In the genomic region with DNA sequence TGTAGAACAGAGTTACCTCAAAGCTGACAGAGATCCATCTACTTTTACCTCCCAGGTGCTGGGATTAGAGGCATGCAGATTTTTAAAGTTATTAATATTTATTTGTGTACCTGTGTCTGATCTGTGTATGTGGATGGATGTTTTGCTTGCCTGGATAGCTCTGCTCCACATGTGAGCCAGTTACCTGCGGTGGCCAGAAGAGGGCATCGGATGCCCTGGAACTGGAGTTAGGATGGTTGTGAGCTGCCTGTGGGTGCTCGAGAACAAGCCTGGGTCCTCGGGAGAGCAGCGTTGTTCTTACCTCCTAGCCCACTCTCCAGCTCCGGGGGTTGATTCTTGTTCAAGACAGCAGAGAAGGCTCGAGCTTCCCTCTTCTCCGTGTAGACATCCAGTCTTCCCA, we compare ENCODE assay signal across 19 mouse cellular contexts. TPM values are rescaled to one million over a fixed set of nuclear protein-coding genes. Genes with fewer than 3 reads are reported as not detected.
DNase-seq lines count a peak whose midpoint lies in the region; ATAC-seq and TF ChIP-seq lines count a peak whose summit lies in the region.
"Had no signal": no experiment of that assay in that cellular context is flagged by ENCODE, and none has a peak within 500 bp of the region (broad histone marks: within the 10 kb centered on the region; RNA-seq: fewer than 3 reads in every experiment).

No protein-coding gene starts in this region.

- TF ChIP-seq EP300 in liver, embryonic 14.5 days (IDR thresholded peaks at IDR 0.05; ENCODE audit: low read depth): no peak

- H3K4me3 ChIP-seq in kidney, adult 2 months (ENCODE audit: insufficient read depth, low read depth, low read length): no peak overlapping the region
- H3K4me3 ChIP-seq in liver, embryonic 14.5 days (ENCODE audit: insufficient read depth in 1 of 2, low read depth in 2 of 2, low read length in 2 of 2): no peak overlapping the region
- H3K4me3 ChIP-seq: embryonic facial prominence, embryonic 12.5 days; forebrain, embryonic 13.5 days; heart, embryonic 15.5 days; limb, embryonic 13.5 days; stomach, embryonic 15.5 days had no signal

- H3K27me3 ChIP-seq in kidney, adult 2 months (replicated peaks; ENCODE audit: control insufficient read depth, insufficient read depth, low read length): no peaks in the 10 kb centered on the region
- H3K27me3 ChIP-seq in liver, embryonic 14.5 days (ENCODE audit: control insufficient read depth, insufficient read depth, low read length): no peaks in the 10 kb centered on the region
- H3K27me3 ChIP-seq: embryonic facial prominence, embryonic 12.5 days; forebrain, embryonic 13.5 days; heart, embryonic 15.5 days; limb, embryonic 13.5 days; stomach, embryonic 15.5 days had no signal

- DNase-seq in CD4-positive, CD25-positive, alpha-beta regulatory T cell, adult 2 months (ENCODE audit: low read depth, low spot score): peak; percentile 22
- no peak for DNase-seq in kidney, adult 2 months
- no peak for DNase-seq in kidney, postnatal 14 days
- peak; percentile 14 for DNase-seq in 416B (ENCODE audit: low read depth)
- DNase-seq in liver, embryonic 14.5 days (ENCODE audit: low read depth in 3 of 3, low spot score in 3 of 3): no peak
- no peak for DNase-seq in left cerebral cortex, postnatal 36 days (ENCODE audit: low spot score in 2 of 2)
- DNase-seq in cerebellum, adult 18-20 months: no peak
- DNase-seq: cerebellum, postnatal 10 days; gastrocnemius, postnatal 10 days; layer of hippocampus, postnatal 36 days; right cerebral cortex, postnatal 25 days had no signal

- H3K9me3 ChIP-seq in liver, embryonic 14.5 days (ENCODE audit: control insufficient read depth, low read length): no peaks in the 10 kb centered on the region
- H3K9me3 ChIP-seq: embryonic facial prominence, embryonic 12.5 days; forebrain, embryonic 13.5 days; heart, embryonic 15.5 days; limb, embryonic 13.5 days; stomach, embryonic 15.5 days had no signal

- peaks cover 5% of the 10 kb centered on the region; the same call in 1 of the 2 replicates for H3K36me3 ChIP-seq in kidney, adult 2 months (ENCODE audit: control insufficient read depth, insufficient read depth, low read length)
- no peaks in the 10 kb centered on the region for H3K36me3 ChIP-seq in liver, embryonic 14.5 days (replicated peaks; ENCODE audit: control insufficient read depth, insufficient read depth, low read depth)

- peak; percentile 42 for TF ChIP-seq CTCF in kidney, adult 2 months (conservative IDR thresholded peaks at IDR 0.05; ENCODE audit: insufficient read depth, insufficient read length, low read depth, low read length)
- TF ChIP-seq CTCF in liver, embryonic 14.5 days (IDR thresholded peaks at IDR 0.05; ENCODE audit: low read depth): peak; percentile 73

- H3K9ac ChIP-seq in liver, embryonic 14.5 days (replicated peaks): no peak overlapping the region
- H3K9ac ChIP-seq: embryonic facial prominence, embryonic 12.5 days; forebrain, embryonic 13.5 days; heart, embryonic 15.5 days; limb, embryonic 13.5 days; stomach, embryonic 15.5 days had no signal

- 86% methylated on average over 8 of the region's 8 CpGs for WGBS in kidney, adult 2 months
- WGBS in liver, embryonic 14.5 days (ENCODE audit: insufficient replicate concordance): 63% methylated on average over 8 of the region's 8 CpGs

- TF ChIP-seq POLR2A in kidney, adult 2 months (IDR thresholded peaks at IDR 0.05; ENCODE audit: low read depth, low read length): no peak

- H3K4me2 ChIP-seq in liver, embryonic 14.5 days (ENCODE audit: low read depth): no peak overlapping the region
- H3K4me2 ChIP-seq: embryonic facial prominence, embryonic 12.5 days; forebrain, embryonic 13.5 days; heart, embryonic 15.5 days; limb, embryonic 13.5 days; stomach, embryonic 15.5 days had no signal

- no peak for ATAC-seq in CD4-positive, CD25-positive, alpha-beta regulatory T cell, adult 4 months
- ATAC-seq in liver, embryonic 14.5 days (ENCODE audit: insufficient read depth): no peak
- ATAC-seq: forebrain, embryonic 13.5 days; hindbrain, embryonic 16.5 days had no signal

- intact Hi-C loops in left cerebral cortex, postnatal 36 days (cut with DNase I): no loop called here

- H3K4me1 ChIP-seq in kidney, adult 2 months (ENCODE audit: control insufficient read depth, insufficient read depth, low read length): no peaks in the 10 kb centered on the region
- H3K4me1 ChIP-seq in liver, embryonic 14.5 days (replicated peaks; ENCODE audit: control insufficient read depth in 2 of 2, insufficient read depth in 2 of 2, low read length in 1 of 2): no peaks in the 10 kb centered on the region
- H3K4me1 ChIP-seq: embryonic facial prominence, embryonic 12.5 days; forebrain, embryonic 13.5 days; heart, embryonic 15.5 days; limb, embryonic 13.5 days; stomach, embryonic 15.5 days had no signal

- H3K27ac ChIP-seq in kidney, adult 2 months (ENCODE audit: insufficient read depth, low read depth, low read length): no peak overlapping the region
- no peak overlapping the region for H3K27ac ChIP-seq in liver, embryonic 14.5 days
- H3K27ac ChIP-seq: embryonic facial prominence, embryonic 12.5 days; heart, embryonic 15.5 days; limb, embryonic 13.5 days; macrophage; stomach, embryonic 15.5 days had no signal

RNA-seq across cellular contexts. Expression of gene Bpnt1, which starts 11.5 kb away (rescaled TPM):
- polyA plus RNA-seq in CD4-positive, CD25-positive, alpha-beta regulatory T cell, adult 4 months (2017; shearing (Covaris generic)): 10 to 100 TPM; 15.4 to 18.1 TPM
- polyA plus RNA-seq in kidney, adult 2 months (2012; rRNA removed): 404 and 464 TPM in 2 replicates
- polyA plus RNA-seq in liver, embryonic 14.5 days (2012; rRNA removed): 9.1 and 11.3 TPM in 2 replicates
- 4.4 and 5.4 TPM in 2 replicates for polyA plus RNA-seq in liver, embryonic 14.5 days (2014; fragmentation: Nextera tagmentation; extraction: Ambion mirVana)
- 10 to 100 TPM; 65.7 to 72.8 TPM for total RNA-seq in left cerebral cortex, postnatal 36 days (2021)

RNA-seq across cellular contexts. Expression of gene Iars2, which starts 14.2 kb away (rescaled TPM):
- 10 to 100 TPM in 1 of 2 experiments, 1 to 10 TPM in 1; 5.3 to 11.6 TPM for polyA plus RNA-seq in CD4-positive, CD25-positive, alpha-beta regulatory T cell, adult 4 months (2017; shearing (Covaris generic))
- polyA plus RNA-seq in kidney, adult 2 months (2012; rRNA removed): 37.7 and 40.9 TPM in 2 replicates
- 12.3 and 17.6 TPM in 2 replicates for polyA plus RNA-seq in liver, embryonic 14.5 days (2012; rRNA removed)
- 19.1 and 21.9 TPM in 2 replicates for polyA plus RNA-seq in liver, embryonic 14.5 days (2014; fragmentation: Nextera tagmentation; extraction: Ambion mirVana)
- total RNA-seq in left cerebral cortex, postnatal 36 days (2021): 10 to 100 TPM; 31.4 to 33.4 TPM

RNA-seq across cellular contexts. Expression of gene Eprs, which starts 19.4 kb away (rescaled TPM):
- 100 to 1,000 TPM; 108 to 114 TPM for polyA plus RNA-seq in CD4-positive, CD25-positive, alpha-beta regulatory T cell, adult 4 months (2017; shearing (Covaris generic))
- polyA plus RNA-seq in kidney, adult 2 months (2012; rRNA removed): 9.7 and 13.0 TPM in 2 replicates
- 12.2 and 22.9 TPM in 2 replicates for polyA plus RNA-seq in liver, embryonic 14.5 days (2012; rRNA removed)
- 79.1 and 83.7 TPM in 2 replicates for polyA plus RNA-seq in liver, embryonic 14.5 days (2014; fragmentation: Nextera tagmentation; extraction: Ambion mirVana)
- total RNA-seq in left cerebral cortex, postnatal 36 days (2021): 10 to 100 TPM; 64.0 to 74.4 TPM

Comparison
In these comparisons a context has a peak if more than half of its experiments do, and no peak if none do; other contexts are left out.
1. DNase-seq: peak in CD4-positive, CD25-positive, alpha-beta regulatory T cell, adult 2 months (single experiment) and 416B (single experiment); none in kidney, adult 2 months (single experiment), kidney, postnatal 14 days (single experiment), liver, embryonic 14.5 days (0 of 3), left cerebral cortex, postnatal 36 days (0 of 2) and cerebellum, adult 18-20 months (0 of 2).
2. RNA of gene Bpnt1, which starts 11.5 kb away (polyA plus RNA-seq): 404 to 464 TPM in kidney, adult 2 months; 15.4 to 18.1 TPM in CD4-positive, CD25-positive, alpha-beta regulatory T cell, adult 4 months and 4.4 to 11.3 TPM in liver, embryonic 14.5 days; every median in the first group is over 10 times any median in the second.